Mouse (Mus musculus) limb, embryonic 14.5 days (tissue): ENCODE data around the gene Taf1b. TPM values are rescaled to one million over a fixed set of nuclear protein-coding genes. Genes with fewer than 3 reads are reported as not detected.
A peak's percentile ranks its signal among the peaks of the same experiment; 100 is the strongest.
"Not testable (repeated sequence)": the region's sequence is repeated elsewhere in the genome, so short reads cannot be mapped to it uniquely, and the experiment has no call there.

Source experiments
- ATAC-seq: fragments of 200-750 bp; cut with Nextera tagmentation; 2 replicates; pipeline ENCODE4 v1.8.0; 2017; ENCODE audit warnings: low read depth, moderate number of reproducible peaks, moderate TSS enrichment; ENCODE audit not compliant: low FRiP score
- DNase-seq: peaks from one replicate; pipeline ENCODE4 v3.0.0-alpha.2; 2015; ENCODE audit warnings: low spot score
- H3K27ac ChIP-seq: fragments of 300-500 bp; sonication (generic); replicated peaks from 2 replicates; pipeline ENCODE4 v1.5.1; 2014; ENCODE audit warnings: low read depth, mild to moderate bottlenecking, low read length, moderate library complexity, mixed read lengths
- H3K27me3 ChIP-seq: fragments of 300-500 bp; sonication (generic); 2 replicates; pipeline ENCODE4 v1.6.1; 2014; ENCODE audit warnings: low read length, mixed read lengths; ENCODE audit not compliant: control insufficient read depth, insufficient read depth
- H3K36me3 ChIP-seq: fragments of 300-500 bp; sonication (generic); 2 replicates; pipeline ENCODE4 v1.6.1; 2014; ENCODE audit warnings: mild to moderate bottlenecking, low read length, moderate library complexity, mixed read lengths; ENCODE audit not compliant: control insufficient read depth, insufficient read depth
- H3K4me1 ChIP-seq: fragments of 300-500 bp; sonication (generic); 2 replicates; pipeline ENCODE4 v1.6.1; 2014; ENCODE audit warnings: antibody characterized with exemption, low read length, mixed read lengths; ENCODE audit not compliant: control insufficient read depth, insufficient read depth
- H3K4me2 ChIP-seq: fragments of 300-500 bp; sonication (generic); replicated peaks from 2 replicates; pipeline ENCODE4 v1.6.1; 2014; ENCODE audit warnings: low read depth, mild to moderate bottlenecking, low read length, moderate library complexity; ENCODE audit not compliant: severe bottlenecking
- H3K4me3 ChIP-seq: fragments of 300-500 bp; sonication (generic); replicated peaks from 2 replicates; pipeline ENCODE4 v1.5.1; 2014; ENCODE audit warnings: low read length
- H3K9ac ChIP-seq: fragments of 300-500 bp; sonication (generic); 2 replicates; pipeline ENCODE4 v1.6.1; 2014; ENCODE audit warnings: mild to moderate bottlenecking, low read depth, low read length, moderate library complexity; ENCODE audit not compliant: severe bottlenecking
- H3K9me3 ChIP-seq: fragments of 300-500 bp; sonication (generic); 2 replicates; pipeline ENCODE4 v1.6.1; 2016; ENCODE audit warnings: low read length; ENCODE audit not compliant: control insufficient read depth
- POLR2A ChIP-seq: fragments of 200-500 bp; IDR thresholded peaks from 2 replicates; pipeline ENCODE4 v1.8.0; 2012; ENCODE audit warnings: inconsistent platforms, mild to moderate bottlenecking, moderate library complexity, borderline replicate concordance; ENCODE audit not compliant: insufficient read depth, insufficient read length; ENCODE audit errors: extremely low read depth
- WGBS: fragments of 180-500 bp; shearing (Covaris S2); extraction: QIAGEN DNeasy Blood & Tissue Kit; methylation state at CpG from one replicate; pipeline ENCODE4 v1.1.7; 2014; 5-methylcytosine and 5-hydroxymethylcytosine counted together
- polyA plus RNA-seq, 2 experiments: library from polyadenylated mRNA; depleted of rRNA in 1 of 2; stranded (reverse) in 1 of 2; unstranded in 1 of 2; fragments of >200 nt; fragmentation: Nextera tagmentation in 1 of 2; extraction: Ambion mirVana in 1 of 2; gene quantifications; 2 replicates each; pipeline versions ENCODE4 v1.2.1 to v1.2.3; 2012 to 2014

The Taf1b gene
- polyA plus RNA-seq, 2 experiments, result 19.5 to 28.0 TPM

- Histone ChIP-seq H3K36me3 (no peaks in the 10 kb centered on the region), H3K4me1 (no peaks in the 10 kb centered on the region), H3K4me2 (no peak overlapping the region), H3K9ac (no peak overlapping the region), H3K27me3 (no peaks in the 10 kb centered on the region), H3K9me3 (no peaks in the 10 kb centered on the region), H3K27ac (no peak overlapping the region), H3K4me3 (no peak overlapping the region)
- DNase-seq (peak; percentile 71), ATAC-seq (no peak)
- WGBS, result 18% methylated on average over 4 of the region's 4 CpGs
- no peak for TF ChIP-seq POLR2A
These were observed 27.2 kb upstream of the Taf1b start for GRCm38 (mm10) chr12:24470943-24471342.

DNA sequence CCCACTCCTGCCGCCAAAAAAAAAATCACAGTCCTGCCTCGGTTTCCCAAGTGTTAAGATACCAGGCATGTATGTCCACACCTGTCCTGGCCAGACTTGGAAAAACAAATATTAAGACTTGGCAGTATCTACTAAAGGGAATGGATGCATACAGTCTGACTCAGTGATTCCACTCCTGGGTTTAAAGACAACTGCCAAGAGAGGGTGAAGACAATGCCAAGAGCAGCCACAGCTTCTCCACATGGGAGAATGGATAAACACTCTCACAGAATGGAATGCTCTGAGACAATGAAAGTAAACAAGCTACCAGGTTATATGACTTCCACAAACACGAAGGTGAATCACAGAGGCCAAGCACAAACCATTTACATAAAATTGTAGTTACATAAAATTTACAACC is 24.9 kb upstream of the Taf1b start:
- ATAC-seq, result no peak
- 78% methylated on average over 3 of the region's 3 CpGs for WGBS

DNA sequence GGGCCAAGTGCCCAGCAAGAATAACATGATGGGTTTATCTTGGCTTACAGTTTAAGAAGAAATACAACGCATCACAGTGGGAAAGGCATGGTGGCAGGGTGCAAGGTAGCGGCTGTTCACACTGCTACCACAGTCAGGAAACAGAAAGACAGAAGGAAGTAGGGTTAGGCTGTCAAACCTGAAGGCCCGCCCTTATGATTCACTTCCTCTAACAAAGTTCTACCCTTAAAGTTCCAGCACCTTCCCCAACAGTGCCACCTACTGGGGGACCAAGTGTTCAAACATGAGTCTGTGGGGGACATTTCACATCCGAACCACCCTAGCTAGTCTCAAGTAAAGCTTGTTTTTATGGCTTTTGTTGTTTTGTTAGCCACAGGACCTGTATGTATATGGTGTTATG is 13.2 kb upstream of the Taf1b start:
- Histone ChIP-seq H3K9me3 (no peaks in the 10 kb centered on the region; the same call in 1 of the 2 replicates), H3K4me3 (no peak overlapping the region), H3K27me3 (no peaks in the 10 kb centered on the region), H3K27ac (no peak overlapping the region), H3K4me2 (no peak overlapping the region), H3K4me1 (no peaks in the 10 kb centered on the region), H3K9ac (no peak overlapping the region), H3K36me3 (no peaks in the 10 kb centered on the region)
- no peak for DNase-seq
- 91% methylated on average over 4 of the region's 4 CpGs for WGBS
- ATAC-seq, result no peak
- TF ChIP-seq POLR2A, result no peak

More for the DNA sequence above, 24.9 kb upstream of the Taf1b start:
- Histone ChIP-seq H3K36me3 (no peaks in the 10 kb centered on the region), H3K27ac (no peak overlapping the region), H3K4me3 (no peak overlapping the region), H3K4me2 (no peak overlapping the region), H3K27me3 (no peaks in the 10 kb centered on the region), H3K9me3 (no peaks in the 10 kb centered on the region), H3K9ac (no peak overlapping the region), H3K4me1 (no peaks in the 10 kb centered on the region)
- no peak for DNase-seq
- TF ChIP-seq POLR2A, result no peak

DNA sequence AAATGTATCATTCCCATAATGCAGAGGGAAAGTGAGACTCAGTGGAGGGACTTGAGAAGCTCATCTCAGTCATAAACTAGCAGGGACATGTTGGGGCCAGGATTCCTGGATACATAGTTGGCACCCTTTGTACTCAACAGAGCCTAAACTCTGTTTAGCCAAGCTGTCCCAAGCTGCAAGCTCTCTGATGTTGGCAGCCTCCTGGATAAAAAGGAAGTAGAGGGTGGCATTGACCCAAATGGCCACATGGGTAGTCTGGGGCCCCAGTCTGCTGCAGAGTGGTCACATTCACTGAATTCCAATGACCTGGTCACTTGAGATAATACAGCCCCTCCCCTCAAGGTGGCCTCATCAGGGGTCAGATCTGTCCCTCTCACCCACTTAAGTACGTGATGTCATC is 11.3 kb upstream of the Taf1b start:
- no peak overlapping the region for H3K4me2 ChIP-seq
- no peak for DNase-seq
- no peaks in the 10 kb centered on the region; the same call in 1 of the 2 replicates for H3K9me3 ChIP-seq
- no peak overlapping the region for H3K27ac ChIP-seq
- no peak for ATAC-seq
- H3K27me3 ChIP-seq, result no peaks in the 10 kb centered on the region
- no peaks in the 10 kb centered on the region for H3K36me3 ChIP-seq
- H3K4me3 ChIP-seq, result no peak overlapping the region
- WGBS, result 67% methylated on average over 1 of the region's 1 CpGs
- no peaks in the 10 kb centered on the region for H3K4me1 ChIP-seq
- no peak for TF ChIP-seq POLR2A
- no peak overlapping the region for H3K9ac ChIP-seq

DNA sequence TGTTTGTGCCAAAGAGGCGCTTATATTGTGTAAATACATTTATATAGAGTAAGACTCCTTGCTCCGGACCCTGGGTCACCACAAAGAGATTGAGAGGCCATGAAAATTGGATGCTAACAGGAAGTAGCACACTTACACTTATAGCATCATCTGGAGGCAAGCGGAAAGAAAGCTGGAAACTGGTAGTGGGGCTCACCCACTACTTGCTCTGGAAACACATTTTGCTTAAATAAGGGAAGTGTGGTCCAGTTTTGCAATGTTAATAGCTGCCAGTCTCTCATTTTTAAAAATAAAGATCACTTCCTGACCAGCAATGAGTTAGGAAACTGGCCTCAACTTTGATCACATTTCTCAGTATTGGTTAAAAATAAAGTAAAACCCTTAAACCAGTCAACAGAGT is 5.7 kb upstream of the Taf1b start:
- not testable (repeated sequence) for H3K27me3 ChIP-seq, DNase-seq, H3K27ac ChIP-seq, H3K36me3 ChIP-seq, H3K4me1 ChIP-seq, H3K4me3 ChIP-seq, H3K9ac ChIP-seq, ATAC-seq, H3K4me2 ChIP-seq, H3K9me3 ChIP-seq
- 70% methylated on average over 3 of the region's 3 CpGs for WGBS

DNA sequence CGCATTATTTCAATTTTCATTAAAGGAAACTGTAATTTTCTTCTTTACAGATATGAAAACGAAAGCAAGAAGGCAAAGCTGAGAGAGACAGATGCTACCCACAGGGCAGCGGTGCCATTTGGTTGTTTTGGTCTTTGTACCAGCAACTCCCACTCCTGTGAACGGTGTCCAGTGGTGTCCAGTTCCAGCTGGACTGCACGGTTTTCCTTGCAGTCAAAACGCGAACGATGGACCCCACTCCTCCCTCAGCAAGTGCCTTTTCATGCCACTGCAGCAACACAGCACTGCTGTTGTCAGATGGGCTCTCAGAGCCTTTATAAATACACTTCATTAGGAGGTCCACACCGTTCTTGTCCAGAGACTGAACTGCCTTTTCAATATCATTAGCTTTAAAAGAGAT is 5.1 kb upstream of the Taf1b start:
- Histone ChIP-seq H3K9ac (peak overlapping the region; percentile 25; the same call in 1 of the 2 replicates), H3K4me1 (no peaks in the 10 kb centered on the region), H3K27ac (no peak overlapping the region), H3K4me2 (peak overlapping the region; percentile 37; the same call in 1 of the 2 replicates), H3K36me3 (no peaks in the 10 kb centered on the region), H3K27me3 (no peaks in the 10 kb centered on the region), H3K9me3 (no peaks in the 10 kb centered on the region), H3K4me3 (no peak overlapping the region)
- no peak for ATAC-seq
- WGBS, result 74% methylated on average over 9 of the region's 9 CpGs
- no peak for TF ChIP-seq POLR2A
- no peak for DNase-seq
